Mouse (Mus musculus) cerebral cortex, adult 2 months (tissue): ENCODE results near the gene Zfp692.

Experiments
- WGBS: fragments of 180-500 bp; shearing (Covaris S2); methylation state at CpG from one replicate; pipeline ENCODE4 v1.1.7; 2018; 5-methylcytosine and 5-hydroxymethylcytosine counted together

Gene Zfp692

GRCm38 (mm10) chr11:58307411-58308080, 677 bp downstream of the Zfp692 start:
- 2% methylated on average over 42 of the region's 42 CpGs for WGBS

DNA sequence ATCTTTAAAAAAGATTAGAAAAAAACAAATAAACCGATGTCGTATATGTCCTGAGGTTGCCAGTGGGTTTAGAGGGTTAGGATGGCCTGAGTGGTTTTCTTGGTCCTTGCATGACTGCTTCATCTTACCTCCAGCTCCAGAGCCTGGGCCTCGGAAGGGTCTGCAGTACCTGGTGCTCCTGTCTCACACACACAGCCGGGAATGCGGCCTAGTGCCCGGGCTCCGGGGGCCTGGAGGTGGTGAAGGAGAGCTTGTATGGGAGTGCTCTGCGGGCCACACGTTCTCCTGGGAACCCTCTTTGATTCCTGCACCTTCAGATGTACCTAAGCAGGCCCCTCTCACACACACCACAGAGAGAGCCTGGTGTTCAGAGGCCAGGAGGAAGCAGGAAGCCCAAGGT, 1.8 kb downstream of the Zfp692 start:
- whole genome bisulfite sequencing, result 97% methylated on average over 9 of the region's 9 CpGs

DNA sequence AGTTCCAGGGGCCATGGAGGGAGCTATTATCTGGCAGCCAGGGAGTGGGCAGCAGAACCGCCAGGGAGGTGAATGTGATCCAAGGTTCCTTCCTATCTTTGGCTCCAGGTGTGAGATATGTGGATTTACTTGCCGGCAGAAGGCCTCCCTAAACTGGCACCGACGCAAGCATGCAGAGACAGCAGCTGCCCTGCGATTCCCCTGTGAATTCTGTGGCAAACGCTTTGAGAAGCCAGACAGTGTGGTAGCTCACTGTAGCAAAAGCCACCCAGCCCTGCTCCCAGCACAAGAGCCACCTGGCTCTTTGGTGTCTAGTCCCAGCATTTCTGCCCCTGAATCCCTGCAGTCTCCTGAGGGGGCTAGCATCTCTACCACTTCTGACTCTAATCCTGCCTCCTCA, 7.2 kb downstream of the Zfp692 start:
- 32% methylated on average over 6 of the region's 6 CpGs for WGBS

DNA sequence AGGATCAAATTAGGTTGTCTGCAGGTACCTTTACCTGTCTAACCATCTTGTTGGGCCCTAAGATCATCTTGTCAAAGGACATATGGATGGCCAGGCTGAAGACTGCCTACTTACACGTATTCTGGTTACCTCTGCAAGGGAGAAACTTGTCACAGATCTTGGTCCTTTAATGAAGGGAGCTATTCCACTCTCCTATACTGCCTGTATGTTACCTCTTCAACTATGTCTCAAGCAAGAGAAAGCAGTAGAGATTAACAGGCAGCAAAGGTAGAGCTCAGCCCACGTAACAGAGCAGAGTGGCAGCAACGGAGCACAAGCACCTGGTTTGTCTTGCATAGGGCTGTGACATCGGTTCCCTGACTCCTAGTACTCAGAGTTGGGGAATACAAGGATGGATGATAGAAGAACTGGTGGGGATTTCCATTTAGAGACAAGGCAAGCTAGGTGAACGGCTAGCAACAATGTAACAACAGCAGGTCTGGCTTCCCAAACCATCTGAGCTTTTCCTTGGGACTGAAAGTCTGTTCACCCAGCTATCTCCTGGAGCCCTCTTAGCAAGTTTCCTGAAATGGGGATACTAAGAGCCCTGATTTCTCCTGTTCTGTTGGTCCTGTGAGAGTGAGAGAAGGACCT, 8.8 kb downstream of the Zfp692 start:
- 91% methylated on average over 5 of the region's 5 CpGs for WGBS

- 88% methylated on average over 17 of the region's 17 CpGs for WGBS
Measured at GRCm38 (mm10) chr11:58316344-58316743, 9.5 kb downstream of the Zfp692 start.

- 78% methylated on average over 28 of the region's 28 CpGs for WGBS
Measured at GRCm38 (mm10) chr11:58316768-58317390, 10.0 kb downstream of the Zfp692 start.

GRCm38 (mm10) chr11:58322824-58323569, 16.1 kb downstream of the Zfp692 start:
- WGBS, result under 1% methylated on average over 63 of the region's 63 CpGs

- WGBS, result 5% methylated on average over 24 of the region's 24 CpGs
Measured at GRCm38 (mm10) chr11:58323570-58324340, 16.9 kb downstream of the Zfp692 start.

DNA sequence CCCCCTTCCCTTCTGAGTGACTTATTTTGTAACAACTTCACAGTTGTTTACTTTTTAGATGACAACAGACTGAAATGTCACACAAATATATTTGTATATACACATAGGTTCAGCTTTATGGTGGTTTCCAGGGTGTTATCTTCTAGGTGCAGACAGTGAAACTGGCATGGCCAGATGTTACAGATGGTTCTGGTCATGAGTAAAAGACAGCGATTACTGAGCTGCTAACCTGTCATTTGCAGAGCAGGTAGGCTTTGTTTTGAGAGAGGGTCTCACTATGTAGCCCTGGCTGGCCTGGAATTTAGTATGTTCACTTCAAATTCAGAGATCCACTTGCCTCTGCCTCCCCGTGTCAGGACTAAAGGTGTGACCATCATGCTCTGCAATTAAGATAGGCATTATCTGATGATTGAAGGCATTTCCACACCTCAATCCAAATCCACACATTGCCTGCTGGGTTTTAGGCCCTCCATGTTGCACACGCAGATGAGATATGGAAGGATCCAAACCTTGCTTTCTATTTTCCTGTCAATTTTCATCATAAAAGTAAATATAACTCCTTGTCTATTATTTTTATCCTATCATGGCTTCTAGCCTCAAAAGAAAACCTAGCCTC, 17.9 kb downstream of the Zfp692 start:
- 88% methylated on average over 3 of the region's 3 CpGs for WGBS

DNA sequence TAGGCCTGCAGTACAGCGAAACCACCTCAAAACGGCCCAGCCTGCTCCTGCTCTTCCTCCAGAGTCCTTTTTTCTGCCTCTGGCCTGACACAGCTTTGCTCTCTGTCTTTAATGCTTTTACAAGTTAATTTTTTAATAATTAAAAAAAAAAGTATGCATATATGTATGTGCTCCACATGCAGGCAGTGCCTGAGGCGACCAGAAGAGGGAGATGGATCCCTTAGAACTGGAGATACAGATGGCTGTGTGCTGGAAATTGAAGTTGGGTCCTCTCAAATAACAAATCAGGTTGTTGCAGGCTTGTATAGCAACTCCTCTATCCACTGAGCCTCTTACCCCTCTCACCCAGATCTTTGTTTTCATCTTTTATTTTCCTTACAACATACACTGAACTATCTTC, 19.9 kb downstream of the Zfp692 start:
- WGBS, result 95% methylated on average over 3 of the region's 3 CpGs

- under 1% methylated on average over 21 of the region's 21 CpGs for WGBS
Measured at GRCm38 (mm10) chr11:58329906-58330275, 23.0 kb downstream of the Zfp692 start.

- WGBS, result under 1% methylated on average over 52 of the region's 52 CpGs
Measured at GRCm38 (mm10) chr11:58330276-58331148, 23.6 kb downstream of the Zfp692 start, which contains the start of the genes Zfp672 and Sh3bp5l. Gene Zfp672, minus strand, starts transcription at chr11:58330339. Gene Sh3bp5l, plus strand, starts transcription at chr11:58330724.

DNA sequence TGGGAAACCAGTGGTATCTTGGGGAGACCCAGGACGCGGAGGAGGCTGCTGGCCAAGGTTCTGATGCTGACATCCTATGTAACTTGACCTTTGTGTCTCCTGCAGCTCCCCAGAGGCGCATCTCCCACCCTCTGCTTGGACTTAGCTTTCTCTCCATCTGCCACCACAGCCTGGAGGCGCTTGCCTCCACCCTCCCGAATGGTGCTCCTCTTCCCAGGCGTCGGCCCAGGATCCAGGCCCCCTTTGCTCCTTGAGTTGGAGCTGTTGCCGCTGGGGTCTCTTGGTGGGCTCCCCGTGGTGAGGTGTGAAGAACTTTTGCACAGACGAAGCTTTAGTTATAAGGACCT, 24.3 kb downstream of the Zfp692 start:
- WGBS, result 16% methylated on average over 10 of the region's 10 CpGs

GRCm38 (mm10) chr11:58331546-58331945, 24.7 kb downstream of the Zfp692 start:
- WGBS, result 79% methylated on average over 6 of the region's 6 CpGs

- WGBS, result 58% methylated on average over 3 of the region's 3 CpGs
Measured at GRCm38 (mm10) chr11:58334746-58335145, 27.9 kb downstream of the Zfp692 start.

DNA sequence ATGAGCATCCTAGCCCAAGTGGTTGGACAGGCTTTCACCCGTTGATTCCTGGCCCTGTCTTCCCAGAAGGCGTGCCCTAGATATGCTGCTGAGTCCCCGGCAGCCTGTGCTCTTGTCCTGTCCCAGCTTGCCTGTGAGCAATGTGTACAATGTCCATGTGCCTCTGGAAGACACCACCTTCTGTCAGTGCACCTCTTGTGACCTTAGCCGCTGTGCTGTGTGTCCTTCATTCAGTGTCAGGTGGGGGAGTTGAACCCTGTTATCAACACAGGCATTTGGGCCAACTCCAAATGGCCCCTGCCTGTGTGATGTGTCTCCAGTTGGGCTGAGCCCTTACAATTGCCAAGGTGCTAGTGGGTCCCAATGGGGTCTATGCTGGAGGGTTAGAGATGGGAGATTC, 39.9 kb downstream of the Zfp692 start:
- WGBS, result 95% methylated on average over 4 of the region's 4 CpGs

GRCm38 (mm10) chr11:58350628-58351027, 43.8 kb downstream of the Zfp692 start:
- WGBS, result 75% methylated on average over 4 of the region's 4 CpGs

GRCm38 (mm10) chr11:58351179-58351578, 44.3 kb downstream of the Zfp692 start:
- WGBS, result 74% methylated on average over 5 of the region's 5 CpGs

- 69% methylated on average over 7 of the region's 7 CpGs for WGBS
Measured at GRCm38 (mm10) chr11:58352681-58353548, 46.0 kb downstream of the Zfp692 start.
